Mouse (Mus musculus): ENCODE results near the gene Mtor.

GRCm38 (mm10) chr4:148530351-148530750 is 81.9 kb downstream of the Mtor start:
- TF ChIP-seq EP300 (IDR thresholded peaks at IDR 0.05; ENCODE audit: low read depth) (no peak), CTCF (IDR thresholded peaks at IDR 0.05; ENCODE audit: low read depth) (no peak)
